26 mouse cellular contexts compared by ENCODE assay signal in the genomic region with DNA sequence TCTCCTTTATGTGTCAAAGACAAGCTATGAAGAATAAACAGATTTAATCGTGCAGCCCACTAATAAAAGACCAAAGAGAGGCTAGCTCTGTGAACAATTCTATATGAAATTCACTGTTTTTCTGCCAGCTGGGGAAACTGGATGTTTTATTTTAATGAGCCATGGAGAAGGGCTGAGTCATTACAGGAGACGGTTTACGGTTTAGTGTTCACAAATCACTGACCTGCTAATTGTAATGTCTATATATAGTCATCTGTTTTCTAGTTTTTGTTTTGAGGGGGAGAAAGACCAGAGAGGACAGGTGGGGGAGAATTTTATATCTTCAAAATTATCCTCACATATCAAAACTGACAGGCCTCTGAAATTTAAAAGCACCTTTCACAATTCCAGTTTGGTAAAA.
"Had no signal": no experiment of that assay in that cellular context is flagged by ENCODE, and none has a peak within 500 bp of the region (broad histone marks: within the 10 kb centered on the region; RNA-seq: fewer than 3 reads in every experiment).

No protein-coding gene starts in this region.

- H3K27ac ChIP-seq: gastrocnemius, adult 2 months; heart, embryonic 10.5 days; hindbrain, embryonic 13.5 days; hindbrain, embryonic 15.5 days; intestine, embryonic 15.5 days; kidney, embryonic 15.5 days; limb, embryonic 10.5 days; limb, embryonic 12.5 days; liver, embryonic 13.5 days; liver, embryonic 15.5 days had no signal

- H3K36me3 ChIP-seq: heart, embryonic 10.5 days; heart, embryonic 12.5 days; hindbrain, embryonic 13.5 days; hindbrain, embryonic 15.5 days; intestine, embryonic 15.5 days; kidney, embryonic 15.5 days; limb, embryonic 10.5 days; limb, embryonic 12.5 days; liver, embryonic 13.5 days; liver, embryonic 15.5 days had no signal

- DNase-seq: gastrocnemius, adult 2 months; gastrocnemius, postnatal 10 days; gastrocnemius, postnatal 25 days; heart, adult 18-20 months; heart, postnatal 10 days; kidney, adult 11 months; kidney, adult 2 months; kidney, adult 9 months; kidney, postnatal 10 days; kidney, postnatal 36 days; layer of hippocampus, adult 9-11 months; layer of hippocampus, postnatal 36 days; liver; liver, embryonic 13.5 days; liver, postnatal 0 days had no signal

- H3K4me3 ChIP-seq: gastrocnemius, adult 2 months; heart, embryonic 10.5 days; heart, embryonic 12.5 days; hindbrain, embryonic 13.5 days; hindbrain, embryonic 15.5 days; intestine, embryonic 15.5 days; kidney, embryonic 15.5 days; limb, embryonic 10.5 days; limb, embryonic 12.5 days; liver, embryonic 13.5 days; liver, embryonic 15.5 days had no signal

- ATAC-seq: inflammation-experienced regulatory T-cells, adult 6 months; intestine, embryonic 15.5 days; liver, postnatal 0 days had no signal

- H3K4me2 ChIP-seq: heart, embryonic 12.5 days; hindbrain, embryonic 13.5 days; hindbrain, embryonic 15.5 days; intestine, embryonic 15.5 days; kidney, embryonic 15.5 days; limb, embryonic 12.5 days; liver, embryonic 11.5 days; liver, embryonic 13.5 days; liver, embryonic 15.5 days had no signal

- H3K9ac ChIP-seq: heart, embryonic 12.5 days; hindbrain, embryonic 13.5 days; hindbrain, embryonic 15.5 days; intestine, embryonic 15.5 days; kidney, embryonic 15.5 days; limb, embryonic 12.5 days; liver, embryonic 13.5 days; liver, embryonic 15.5 days; liver, postnatal 0 days had no signal

- H3K4me1 ChIP-seq: heart, embryonic 10.5 days; hindbrain, embryonic 13.5 days; hindbrain, embryonic 15.5 days; intestine, embryonic 15.5 days; kidney, embryonic 15.5 days; limb, embryonic 10.5 days; limb, embryonic 12.5 days; liver, embryonic 13.5 days; liver, embryonic 15.5 days had no signal

- H3K9me3 ChIP-seq: heart, embryonic 10.5 days; heart, embryonic 12.5 days; hindbrain, embryonic 13.5 days; hindbrain, embryonic 15.5 days; intestine, embryonic 15.5 days; kidney, embryonic 15.5 days; limb, embryonic 10.5 days; limb, embryonic 12.5 days; liver, embryonic 13.5 days; liver, embryonic 15.5 days had no signal

- H3K27me3 ChIP-seq: heart, embryonic 12.5 days; hindbrain, embryonic 13.5 days; hindbrain, embryonic 15.5 days; intestine, embryonic 15.5 days; kidney, embryonic 15.5 days; limb, embryonic 12.5 days; liver, embryonic 13.5 days; liver, embryonic 15.5 days had no signal
